Mouse (Mus musculus) erythroblast, embryonic 14.5 days (primary cell): ENCODE results near the gene Map1b.

Experiments used
- GATA1 ChIP-seq: IDR thresholded peaks from 2 replicates; pipeline ENCODE4 v1.6.1; 2012; ENCODE audit warnings: low read length, inconsistent platforms, mixed read lengths
- TAL1 ChIP-seq: IDR thresholded peaks from 3 replicates; pipeline ENCODE4 v1.6.1; 2012; ENCODE audit warnings: low read length, inconsistent platforms, mixed read lengths

DNA sequence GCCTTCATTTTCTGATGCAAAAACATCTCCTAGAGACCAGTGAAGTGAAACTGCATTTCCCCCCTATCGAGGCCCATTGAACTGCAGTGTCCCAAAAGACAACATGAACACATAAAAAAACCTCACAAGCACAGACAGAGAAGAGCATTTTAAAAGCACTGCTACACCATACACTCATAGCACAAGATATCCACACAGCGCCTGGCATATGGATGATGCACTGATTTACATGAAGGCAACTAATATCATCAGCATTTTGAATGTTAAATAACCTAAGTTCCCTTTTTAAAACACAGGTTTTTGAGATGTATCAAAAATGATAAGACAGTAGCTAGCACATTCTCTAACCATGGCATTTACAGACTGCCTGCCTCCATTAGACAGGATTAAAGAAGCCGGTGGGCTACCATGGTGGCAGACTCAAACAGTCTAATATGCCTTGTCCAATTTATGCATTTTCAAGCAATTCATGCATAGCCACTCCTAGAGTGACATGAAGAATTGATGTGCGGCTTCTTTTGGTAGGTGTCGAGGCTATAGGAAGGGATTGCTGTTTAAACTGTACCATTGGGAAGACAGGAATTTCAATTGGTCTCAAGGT is 22.9 kb downstream of the Map1b start:
- TF ChIP-seq GATA1 = no peak
- no peak for TF ChIP-seq TAL1
